Mouse (Mus musculus): Measurements from ENCODE around the gene Dnm3. TPM values are rescaled to one million over a fixed set of nuclear protein-coding genes. Genes with fewer than 3 reads are reported as not detected.

The Dnm3 gene
- total RNA-seq, 2 experiments from 2014 or later: 1.2 TPM; not detected in 1

DNA sequence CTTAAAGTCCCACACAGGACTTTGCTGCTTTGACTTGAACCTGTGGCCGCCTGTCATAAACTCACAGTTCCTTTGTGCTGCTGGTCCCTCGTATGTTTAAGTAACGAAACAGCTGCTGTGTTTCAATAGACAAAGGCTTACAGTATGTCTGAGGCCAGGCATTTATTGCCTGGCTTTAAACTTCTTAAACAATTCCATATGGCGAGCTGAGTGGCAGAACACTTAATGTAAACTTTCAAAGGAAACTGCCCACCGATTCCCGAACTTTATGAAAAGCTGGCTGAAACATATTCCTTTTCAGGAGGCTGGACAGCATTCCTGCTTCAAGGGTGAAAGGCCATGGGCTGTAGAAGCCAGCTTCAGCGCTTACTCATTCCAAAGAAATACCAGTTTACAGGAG, 460.9 kb downstream of the Dnm3 start:
- no peak for ATAC-seq (replicated peaks; ENCODE audit: low FRiP score, poor library complexity, severe bottlenecking)

GRCm38 (mm10) chr1:162015247-162015862, 462.5 kb downstream of the Dnm3 start:
- no peak for ATAC-seq (replicated peaks; ENCODE audit: low FRiP score, poor library complexity, severe bottlenecking)

- ATAC-seq (replicated peaks; ENCODE audit: low FRiP score, poor library complexity, severe bottlenecking): no peak
Observed at GRCm38 (mm10) chr1:162013561-162013960, 464.3 kb downstream of the Dnm3 start.

- ATAC-seq (replicated peaks; ENCODE audit: low FRiP score, poor library complexity, severe bottlenecking): no peak
Observed at GRCm38 (mm10) chr1:162011523-162012245, 466.1 kb downstream of the Dnm3 start.

DNA sequence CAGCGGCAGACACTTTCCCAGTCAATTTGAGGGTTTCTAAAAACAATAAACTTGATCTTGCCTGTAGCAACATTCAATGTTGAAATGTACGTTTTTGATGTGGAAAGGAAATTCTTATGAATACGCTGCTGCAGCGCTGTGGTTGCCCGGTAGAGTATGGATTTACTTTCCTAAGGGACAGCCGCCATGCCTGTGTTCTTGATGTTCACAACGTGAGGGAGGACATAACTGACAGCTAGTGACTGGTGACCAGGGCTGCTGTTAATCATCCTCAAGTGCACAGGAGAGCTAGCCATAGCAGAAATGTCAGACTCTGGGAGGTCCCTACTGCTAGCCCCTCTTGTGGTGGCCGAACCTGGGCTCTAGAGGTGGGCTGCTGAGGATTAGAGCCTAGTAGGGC, 468.7 kb downstream of the Dnm3 start:
- ATAC-seq (replicated peaks; ENCODE audit: low FRiP score, poor library complexity, severe bottlenecking): no peak

- no peak for ATAC-seq (replicated peaks; ENCODE audit: low FRiP score, poor library complexity, severe bottlenecking)
Observed at GRCm38 (mm10) chr1:162008631-162009067, 469.2 kb downstream of the Dnm3 start.

GRCm38 (mm10) chr1:162008208-162008607, 469.6 kb downstream of the Dnm3 start:
- no peak for ATAC-seq (replicated peaks; ENCODE audit: low FRiP score, poor library complexity, severe bottlenecking)

- ATAC-seq (replicated peaks; ENCODE audit: low FRiP score, poor library complexity, severe bottlenecking): no peak
Observed at GRCm38 (mm10) chr1:162006109-162006508, 471.7 kb downstream of the Dnm3 start.

GRCm38 (mm10) chr1:162004821-162005770, 472.7 kb downstream of the Dnm3 start:
- no peak for ATAC-seq (replicated peaks; ENCODE audit: low FRiP score, poor library complexity, severe bottlenecking)

- ATAC-seq (replicated peaks; ENCODE audit: low FRiP score, poor library complexity, severe bottlenecking): no peak
Observed at GRCm38 (mm10) chr1:162004518-162004780, 473.4 kb downstream of the Dnm3 start.

GRCm38 (mm10) chr1:162003729-162004517, 473.9 kb downstream of the Dnm3 start:
- ATAC-seq (replicated peaks; ENCODE audit: low FRiP score, poor library complexity, severe bottlenecking): no peak

DNA sequence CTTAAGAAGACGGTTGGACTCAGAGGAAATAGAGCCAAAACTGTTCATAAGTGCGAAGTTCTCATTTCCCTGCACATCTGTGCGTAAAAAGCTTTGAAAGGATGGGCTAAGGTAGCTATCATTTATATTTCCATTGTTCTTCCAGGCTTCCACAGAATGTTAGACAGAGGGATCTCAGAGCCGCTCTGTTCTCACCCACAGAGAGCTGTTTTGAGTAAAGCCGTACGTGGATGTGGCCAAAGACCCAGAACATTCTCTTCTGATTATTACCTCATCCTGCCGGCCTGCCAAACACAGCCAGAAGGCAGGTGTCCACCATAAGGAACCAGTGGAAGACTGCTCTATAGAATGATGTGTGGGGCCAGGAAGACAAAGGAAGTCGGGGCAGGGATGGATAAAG, 476.5 kb downstream of the Dnm3 start:
- no peak for ATAC-seq (replicated peaks; ENCODE audit: low FRiP score, poor library complexity, severe bottlenecking)

- 0 out of 2 replicates have a peak, but pooled peaks have one; percentile 54 for ATAC-seq (replicated peaks; ENCODE audit: low FRiP score, poor library complexity, severe bottlenecking)
Observed at GRCm38 (mm10) chr1:161999882-162000371, 477.9 kb downstream of the Dnm3 start.

DNA sequence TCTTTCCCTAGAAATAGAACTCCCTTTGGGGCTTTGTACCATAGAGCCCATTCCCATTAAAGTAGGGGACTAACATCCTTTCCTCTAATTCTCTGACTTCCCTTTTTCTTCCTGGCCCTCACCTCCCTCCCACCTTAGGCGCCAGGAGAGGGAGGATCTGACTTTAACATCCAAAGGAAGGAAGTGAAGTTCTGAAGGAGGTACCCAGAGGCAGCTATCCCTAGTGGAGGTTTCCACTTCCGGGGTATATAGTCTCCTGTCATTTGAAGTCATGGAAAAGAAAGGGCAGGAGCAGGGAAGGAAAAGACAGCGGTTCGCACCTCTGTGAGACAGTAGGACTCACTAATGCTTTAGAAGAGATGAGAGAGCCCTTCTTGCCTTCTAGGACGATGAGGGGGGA, 478.5 kb downstream of the Dnm3 start:
- no peak for ATAC-seq (replicated peaks; ENCODE audit: low FRiP score, poor library complexity, severe bottlenecking)

GRCm38 (mm10) chr1:161998781-161999180, 479.1 kb downstream of the Dnm3 start:
- ATAC-seq (replicated peaks; ENCODE audit: low FRiP score, poor library complexity, severe bottlenecking): no peak

GRCm38 (mm10) chr1:161992389-161992788, 485.4 kb downstream of the Dnm3 start:
- no peak for ATAC-seq (replicated peaks; ENCODE audit: low FRiP score, poor library complexity, severe bottlenecking)

GRCm38 (mm10) chr1:161991846-161992245, 486.0 kb downstream of the Dnm3 start:
- ATAC-seq (replicated peaks; ENCODE audit: low FRiP score, poor library complexity, severe bottlenecking): no peak

DNA sequence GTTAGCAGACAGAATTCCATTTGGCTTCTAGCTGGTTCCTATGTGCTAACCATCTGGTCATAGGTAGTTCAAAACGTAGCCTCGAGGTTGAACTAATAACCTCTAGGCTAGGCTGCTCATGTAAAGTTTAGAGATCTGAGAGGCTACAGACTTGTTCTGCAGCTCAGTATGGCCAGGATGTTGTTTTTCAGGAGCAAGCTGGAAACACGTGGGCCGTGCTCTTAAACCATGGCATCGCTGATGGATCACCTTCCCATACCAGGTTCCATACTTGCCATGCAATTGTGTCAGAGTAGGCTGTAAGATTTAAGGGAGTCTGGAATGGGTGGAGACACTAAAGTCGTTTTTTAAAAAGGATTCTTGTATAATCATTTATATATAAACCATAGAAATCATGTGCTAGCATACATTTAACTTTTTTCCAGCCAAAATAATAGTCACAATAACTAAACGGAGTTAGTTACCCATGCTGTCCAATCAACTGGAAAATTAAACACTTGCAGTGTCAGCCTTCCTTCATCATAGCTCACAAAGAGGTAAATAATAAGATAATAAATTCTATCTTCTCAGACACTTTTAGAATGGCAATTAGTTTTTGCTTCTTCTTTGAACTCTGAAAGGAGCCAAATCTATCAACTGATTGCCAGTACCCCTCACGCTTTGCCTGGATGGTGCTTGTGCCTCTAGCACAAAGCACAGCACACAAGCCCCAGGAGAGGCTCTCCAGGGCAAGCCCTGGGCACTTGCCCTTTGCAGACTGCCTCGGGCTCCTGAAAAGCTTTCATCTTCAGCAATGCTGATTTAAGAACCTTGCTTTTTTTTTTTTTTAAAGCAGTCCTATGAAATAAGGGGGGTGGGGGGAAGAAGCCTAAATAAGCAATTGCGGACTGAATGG, 486.9 kb downstream of the Dnm3 start:
- ATAC-seq (replicated peaks; ENCODE audit: low FRiP score, poor library complexity, severe bottlenecking): no peak
